Mouse (Mus musculus) liver, embryonic 16.5 days (tissue): Measurements from ENCODE around the gene Stard3. TPM values are rescaled to one million over a fixed set of nuclear protein-coding genes. Genes with fewer than 3 reads are reported as not detected.

Experiments
- ATAC-seq: fragments of 200-750 bp; cut with Nextera tagmentation; 2 replicates; pipeline ENCODE4 v1.8.0; 2017; ENCODE audit warnings: low read depth, mild to moderate bottlenecking, moderate number of reproducible peaks, moderate library complexity
- H3K27ac ChIP-seq: fragments of 300-500 bp; sonication (generic); 2 replicates; pipeline ENCODE4 v1.5.1; 2014; ENCODE audit warnings: mild to moderate bottlenecking, low read length
- H3K27me3 ChIP-seq: fragments of 300-500 bp; sonication (generic); 2 replicates; pipeline ENCODE4 v1.6.1; 2014; ENCODE audit warnings: low read depth, low read length, mixed read lengths; ENCODE audit not compliant: control insufficient read depth, insufficient read depth
- H3K36me3 ChIP-seq: fragments of 300-500 bp; sonication (generic); 2 replicates; pipeline ENCODE4 v1.6.1; 2014; ENCODE audit warnings: mild to moderate bottlenecking; ENCODE audit not compliant: control insufficient read depth, insufficient read depth
- H3K4me1 ChIP-seq: fragments of 300-500 bp; sonication (generic); 2 replicates; pipeline ENCODE4 v1.6.1; 2014; ENCODE audit warnings: low read depth, low read length, mixed read lengths; ENCODE audit not compliant: control insufficient read depth
- H3K4me2 ChIP-seq: fragments of 300-500 bp; sonication (generic); 2 replicates; pipeline ENCODE4 v1.6.1; 2014; ENCODE audit warnings: low read depth, low read length, mixed read lengths
- H3K4me3 ChIP-seq: fragments of 300-500 bp; sonication (generic); 2 replicates; pipeline ENCODE4 v1.5.1; 2014; ENCODE audit warnings: low read depth, mild to moderate bottlenecking, low read length
- H3K9ac ChIP-seq: fragments of 300-500 bp; sonication (generic); 2 replicates; pipeline ENCODE4 v1.6.1; 2014; ENCODE audit warnings: low read depth, low read length
- H3K9me3 ChIP-seq: fragments of 300-500 bp; sonication (generic); replicated peaks from 2 replicates; pipeline ENCODE4 v1.6.1; 2016; ENCODE audit warnings: low read length; ENCODE audit not compliant: control insufficient read depth
- WGBS: fragments of 180-500 bp; shearing (Covaris S2); extraction: QIAGEN DNeasy Blood & Tissue Kit; methylation state at CpG from one replicate; pipeline ENCODE4 v1.1.7; 2014; ENCODE audit not compliant: insufficient replicate concordance; 5-methylcytosine and 5-hydroxymethylcytosine counted together
- polyA plus RNA-seq: library from polyadenylated mRNA; unstranded; fragments of >200 nt; fragmentation: Nextera tagmentation; extraction: Ambion mirVana; gene quantifications from 2 replicates; pipeline ENCODE4 v1.2.1, GENCODE M21; 2015

Gene Stard3
- polyA plus RNA-seq: 16.5 and 17.3 TPM in 2 replicates

DNA sequence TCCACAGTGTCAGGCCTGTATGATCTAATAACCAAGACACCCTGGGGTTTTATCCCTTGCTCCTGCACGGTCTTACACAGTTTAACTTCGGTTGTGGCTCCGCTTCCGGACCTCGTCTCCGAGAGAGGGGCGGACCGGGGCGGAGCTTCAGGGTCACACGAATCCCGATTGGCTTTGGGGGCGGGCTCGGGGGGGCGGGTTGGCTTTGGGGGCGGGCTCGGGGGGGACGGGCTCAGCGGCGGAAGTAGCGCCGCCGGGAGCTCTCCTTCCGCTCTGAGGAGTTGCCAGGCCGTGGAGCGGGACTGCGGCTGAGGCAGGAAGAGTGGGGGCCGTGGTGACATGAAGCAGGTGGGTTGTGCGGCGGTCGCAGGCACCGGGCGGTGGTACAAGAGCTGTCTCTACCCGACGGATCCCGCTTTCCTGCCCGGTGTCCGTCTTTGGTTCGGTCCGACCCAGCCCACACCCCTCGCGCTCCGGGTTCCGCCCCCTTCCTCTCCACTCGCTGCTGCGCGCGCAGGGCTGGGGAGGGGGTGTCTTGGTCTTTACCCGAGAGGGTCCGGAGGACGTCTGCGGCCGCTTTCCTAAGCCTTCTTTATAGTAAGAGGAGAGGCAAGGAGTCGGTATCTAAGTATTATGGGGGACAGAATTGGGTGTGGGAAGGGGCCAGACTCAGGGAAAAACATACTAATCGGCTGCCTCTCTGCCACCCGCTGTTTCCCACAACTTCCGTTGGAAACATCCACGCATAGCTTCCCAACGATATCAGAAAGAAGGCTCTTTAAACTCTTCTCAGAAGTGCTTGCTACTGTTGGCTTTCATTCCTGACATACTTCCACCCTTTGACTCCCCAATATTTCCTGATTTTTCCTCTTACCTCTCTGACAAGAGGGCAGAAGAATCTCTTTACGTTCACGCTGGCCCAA, at the start of gene Stard3:
Gene Stard3, plus strand, starts transcription at position 208 of the 923 bp plus-strand sequence.
- Histone ChIP-seq H3K36me3 (no peaks in the 10 kb centered on the region), H3K4me3 (peak within 1 kb of the TSS; percentile 81), H3K4me2 (peak within 1 kb of the TSS; percentile 72), H3K4me1 (peaks cover 34% of the 10 kb centered on the region), H3K9ac (peak within 1 kb of the TSS; percentile 79), H3K9me3 (no peaks in the 10 kb centered on the region), H3K27me3 (peaks cover 4% of the 10 kb centered on the region; the same call in 1 of the 2 replicates), H3K27ac (peak within 1 kb of the TSS; percentile 69)
- ATAC-seq: peak; percentile 88
- under 1% methylated on average over 58 of the region's 60 CpGs for WGBS

DNA sequence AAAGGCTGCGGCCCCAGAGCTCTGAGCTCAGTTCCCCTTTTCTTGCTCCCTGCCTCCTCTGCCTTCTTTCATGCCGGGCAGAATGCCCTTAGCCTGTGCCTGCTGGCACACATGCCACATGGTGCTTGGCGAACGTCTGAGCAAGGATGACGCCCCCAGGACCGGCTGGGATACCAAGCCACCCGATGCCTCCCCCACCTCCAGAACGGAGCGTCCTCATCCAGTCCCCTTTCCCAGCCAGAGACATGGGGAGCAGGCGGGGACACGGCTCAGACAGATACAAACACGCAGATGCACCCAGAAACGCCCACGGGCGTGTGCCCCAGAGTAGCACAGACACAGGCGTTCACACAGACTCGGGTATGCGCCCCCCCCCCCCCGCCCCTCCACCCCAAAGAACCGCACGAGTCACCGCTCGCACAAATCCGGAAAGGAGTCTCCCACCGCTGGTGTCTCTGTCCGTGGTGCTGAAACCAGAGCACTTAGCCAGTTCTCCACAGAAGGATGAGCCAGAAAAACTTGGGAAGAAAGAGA, 44.3 kb upstream of the Stard3 start:
- no peak overlapping the region for H3K4me2 ChIP-seq
- no peaks in the 10 kb centered on the region for H3K4me1 ChIP-seq
- no peak overlapping the region for H3K4me3 ChIP-seq
- WGBS: 1% methylated on average over 26 of the region's 26 CpGs
- no peak overlapping the region for H3K9ac ChIP-seq
- H3K9me3 ChIP-seq: no peaks in the 10 kb centered on the region
- no peak overlapping the region for H3K27ac ChIP-seq
- peaks cover 55% of the 10 kb centered on the region for H3K27me3 ChIP-seq
- no peaks in the 10 kb centered on the region for H3K36me3 ChIP-seq
- no peak for ATAC-seq

DNA sequence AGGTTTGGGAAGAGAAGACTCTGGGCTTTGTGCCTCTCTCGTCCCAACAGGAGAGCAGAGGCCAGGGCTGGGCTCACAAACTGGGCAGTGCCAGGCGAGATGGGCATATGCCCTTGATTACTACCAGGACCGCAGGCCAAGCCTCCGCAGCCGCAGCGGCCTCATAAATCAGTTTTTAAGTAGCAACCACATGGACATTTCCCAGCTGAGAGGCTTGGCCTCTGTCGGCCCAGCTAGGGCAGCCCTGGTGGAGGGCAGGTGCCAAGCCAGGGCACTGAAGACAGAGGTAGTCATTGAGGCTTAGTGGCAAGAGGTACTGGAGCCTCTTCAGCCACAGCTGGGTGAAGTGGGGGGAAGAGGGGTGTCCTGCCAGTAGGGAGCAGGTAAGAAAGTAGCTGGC, 40.7 kb upstream of the Stard3 start:
- Histone ChIP-seq H3K9ac (no peak overlapping the region), H3K9me3 (no peaks in the 10 kb centered on the region), H3K4me2 (no peak overlapping the region), H3K36me3 (no peaks in the 10 kb centered on the region), H3K4me1 (no peaks in the 10 kb centered on the region), H3K27me3 (peaks cover 84% of the 10 kb centered on the region), H3K27ac (no peak overlapping the region), H3K4me3 (no peak overlapping the region)
- WGBS: 5% methylated on average over 7 of the region's 7 CpGs
- no peak for ATAC-seq

DNA sequence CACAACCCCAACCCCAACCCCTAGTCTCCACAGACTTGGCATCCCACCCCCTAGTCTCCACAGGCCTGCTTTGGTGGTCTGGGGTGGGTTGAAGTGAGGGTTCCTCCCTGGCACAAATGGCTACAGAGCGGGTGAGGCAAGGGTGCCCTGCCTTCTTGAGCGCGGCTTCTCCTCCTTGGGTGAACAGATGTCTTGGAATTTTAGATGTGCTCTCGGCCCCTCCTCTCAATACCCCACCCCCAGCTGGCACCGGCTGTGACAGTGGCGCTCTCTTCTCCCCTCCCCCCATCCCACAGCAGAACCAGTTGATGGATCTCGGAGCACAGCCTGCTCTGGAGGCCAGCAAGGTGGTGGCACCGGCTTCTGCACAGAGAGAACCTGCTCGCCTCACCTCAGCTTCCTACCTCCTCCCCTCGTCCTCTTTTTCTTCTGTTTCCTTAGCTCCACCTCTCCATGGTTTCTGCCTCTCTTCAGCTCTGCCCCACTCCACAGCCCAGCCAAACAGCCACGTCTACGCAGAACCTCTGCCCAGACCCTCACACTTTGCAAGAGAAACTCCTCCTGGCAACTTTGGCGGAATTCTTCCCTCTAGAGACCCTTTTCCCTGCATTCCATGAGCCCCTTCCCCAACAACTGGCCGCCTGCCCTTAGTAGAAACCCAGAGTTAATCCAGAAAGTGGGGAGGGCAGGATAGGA, 39.6 kb upstream of the Stard3 start:
- Histone ChIP-seq H3K4me1 (no peaks in the 10 kb centered on the region), H3K27ac (no peak overlapping the region), H3K4me3 (no peak overlapping the region), H3K4me2 (no peak overlapping the region), H3K27me3 (peaks cover 93% of the 10 kb centered on the region), H3K9ac (no peak overlapping the region), H3K9me3 (no peaks in the 10 kb centered on the region), H3K36me3 (no peaks in the 10 kb centered on the region)
- ATAC-seq: no peak
- 2% methylated on average over 14 of the region's 14 CpGs for WGBS

DNA sequence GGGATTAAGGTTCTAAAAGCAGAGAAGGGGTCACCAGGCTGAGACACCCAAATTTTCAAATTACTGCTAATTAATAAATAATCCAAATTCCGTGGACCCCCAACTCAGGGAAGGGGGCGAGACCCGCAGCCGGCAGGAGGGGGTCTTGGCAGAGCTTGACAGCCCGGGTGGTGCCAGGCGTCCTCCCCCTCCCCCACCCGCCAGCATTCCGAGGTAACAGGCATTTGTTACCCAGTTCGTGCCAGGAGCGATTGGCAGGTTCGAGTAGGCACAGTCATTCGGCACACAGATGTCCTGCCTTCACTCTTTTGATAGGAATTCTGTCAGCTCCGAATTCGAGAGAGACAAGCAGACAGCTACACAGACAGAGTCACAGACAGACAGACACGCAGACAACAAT, 39.0 kb upstream of the Stard3 start:
- peaks cover 94% of the 10 kb centered on the region for H3K27me3 ChIP-seq
- H3K27ac ChIP-seq: no peak overlapping the region
- no peaks in the 10 kb centered on the region for H3K36me3 ChIP-seq
- no peak overlapping the region for H3K4me2 ChIP-seq
- no peaks in the 10 kb centered on the region for H3K4me1 ChIP-seq
- no peak for ATAC-seq
- no peak overlapping the region for H3K4me3 ChIP-seq
- WGBS: 3% methylated on average over 15 of the region's 15 CpGs
- H3K9me3 ChIP-seq: no peaks in the 10 kb centered on the region
- H3K9ac ChIP-seq: no peak overlapping the region

DNA sequence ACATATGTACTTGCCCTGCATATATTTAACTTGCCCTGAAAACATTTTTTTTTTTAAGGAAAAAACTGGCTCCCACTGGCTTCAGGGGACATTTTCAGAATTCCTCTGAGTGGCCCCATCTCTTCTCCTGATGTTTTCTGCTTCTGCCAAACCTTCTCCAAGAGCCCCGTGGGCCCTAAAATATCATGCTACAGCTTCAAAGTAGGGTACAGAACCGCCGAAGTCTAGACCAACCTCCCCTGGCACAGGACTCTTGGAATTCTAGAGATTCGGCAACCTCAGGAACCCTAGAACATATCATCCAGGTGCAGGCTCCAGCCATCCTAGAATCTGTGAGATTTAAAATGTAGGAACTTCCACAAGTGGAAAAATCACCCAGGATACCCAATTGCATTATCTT, 38.6 kb upstream of the Stard3 start:
- no peak overlapping the region for H3K9ac ChIP-seq
- H3K4me3 ChIP-seq: no peak overlapping the region
- no peak overlapping the region for H3K4me2 ChIP-seq
- H3K36me3 ChIP-seq: no peaks in the 10 kb centered on the region
- WGBS: 5% methylated on average over 4 of the region's 4 CpGs
- peaks cover 94% of the 10 kb centered on the region for H3K27me3 ChIP-seq
- no peak overlapping the region for H3K27ac ChIP-seq
- no peaks in the 10 kb centered on the region for H3K9me3 ChIP-seq
- no peaks in the 10 kb centered on the region for H3K4me1 ChIP-seq
- no peak for ATAC-seq

DNA sequence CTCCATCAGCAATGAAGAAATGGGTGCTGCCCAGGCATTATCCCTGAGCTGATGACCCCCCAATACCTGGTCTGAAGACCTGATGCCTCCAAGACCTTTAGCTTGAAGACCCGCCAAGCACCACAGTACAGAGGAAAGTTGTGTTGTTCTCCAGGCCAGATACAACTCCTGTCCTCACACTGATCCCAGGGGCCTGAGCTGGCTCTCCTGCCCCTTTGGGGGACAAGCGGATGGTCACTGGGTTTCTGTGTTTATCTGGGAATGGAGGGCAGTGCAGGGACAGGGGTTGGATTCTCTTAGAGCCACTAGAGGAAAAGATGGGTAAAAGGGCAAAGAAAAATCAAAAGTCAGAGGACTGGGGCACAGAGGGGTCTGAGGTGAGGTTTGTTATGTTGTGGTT, 38.2 kb upstream of the Stard3 start:
- Histone ChIP-seq H3K4me1 (no peaks in the 10 kb centered on the region), H3K27ac (no peak overlapping the region), H3K27me3 (peaks cover 97% of the 10 kb centered on the region), H3K36me3 (no peaks in the 10 kb centered on the region), H3K4me2 (no peak overlapping the region), H3K4me3 (no peak overlapping the region), H3K9me3 (no peaks in the 10 kb centered on the region), H3K9ac (no peak overlapping the region)
- WGBS: 5% methylated on average over 2 of the region's 2 CpGs
- no peak for ATAC-seq

DNA sequence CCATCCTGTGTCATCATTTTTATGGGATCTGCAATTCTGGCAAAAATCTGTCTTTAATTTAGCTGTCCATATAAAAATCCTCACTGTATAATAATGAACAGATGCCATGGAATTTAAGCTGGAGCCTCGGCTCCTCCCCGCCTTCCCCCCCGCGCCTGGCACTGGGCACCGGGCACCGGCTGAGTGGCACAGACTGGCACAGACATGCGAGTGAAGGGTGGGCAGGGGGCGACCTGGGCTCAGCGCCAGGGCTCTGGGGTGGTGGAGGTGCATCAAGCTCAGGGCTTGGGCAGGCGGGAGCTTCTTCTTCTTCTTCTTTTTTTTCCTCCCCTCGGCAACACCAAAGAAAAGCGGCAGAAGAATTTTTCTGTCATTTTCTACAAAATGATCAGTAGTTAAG, 37.8 kb upstream of the Stard3 start:
- Histone ChIP-seq H3K4me3 (no peak overlapping the region), H3K27ac (no peak overlapping the region), H3K4me2 (no peak overlapping the region), H3K9me3 (no peaks in the 10 kb centered on the region), H3K27me3 (peaks cover 97% of the 10 kb centered on the region), H3K9ac (no peak overlapping the region), H3K36me3 (no peaks in the 10 kb centered on the region), H3K4me1 (no peaks in the 10 kb centered on the region)
- no peak for ATAC-seq
- WGBS: 13% methylated on average over 12 of the region's 12 CpGs
